Mouse (Mus musculus) lung, adult 2 months (tissue): Measurements from ENCODE around the gene Cog3.

Experiments
- CTCF ChIP-seq: fragments of 200-500 bp; IDR thresholded peaks from 2 replicates; pipeline ENCODE4 v1.5.1; 2011; ENCODE audit warnings: mild to moderate bottlenecking, low read length, control low read depth; ENCODE audit not compliant: insufficient read depth
- POLR2A ChIP-seq: fragments of 200-500 bp; IDR thresholded peaks from 2 replicates; pipeline ENCODE4 v1.6.1; 2011; ENCODE audit warnings: low read depth, mild to moderate bottlenecking, control low read depth, low read length, borderline replicate concordance; ENCODE audit errors: extremely low read depth

GRCm38 (mm10) chr14:75779913-75780312 is 25.6 kb upstream of the Cog3 start:
- TF ChIP-seq CTCF (no peak), POLR2A (no peak)
